10 mouse cellular contexts compared by ENCODE assay signal in the genomic region with DNA sequence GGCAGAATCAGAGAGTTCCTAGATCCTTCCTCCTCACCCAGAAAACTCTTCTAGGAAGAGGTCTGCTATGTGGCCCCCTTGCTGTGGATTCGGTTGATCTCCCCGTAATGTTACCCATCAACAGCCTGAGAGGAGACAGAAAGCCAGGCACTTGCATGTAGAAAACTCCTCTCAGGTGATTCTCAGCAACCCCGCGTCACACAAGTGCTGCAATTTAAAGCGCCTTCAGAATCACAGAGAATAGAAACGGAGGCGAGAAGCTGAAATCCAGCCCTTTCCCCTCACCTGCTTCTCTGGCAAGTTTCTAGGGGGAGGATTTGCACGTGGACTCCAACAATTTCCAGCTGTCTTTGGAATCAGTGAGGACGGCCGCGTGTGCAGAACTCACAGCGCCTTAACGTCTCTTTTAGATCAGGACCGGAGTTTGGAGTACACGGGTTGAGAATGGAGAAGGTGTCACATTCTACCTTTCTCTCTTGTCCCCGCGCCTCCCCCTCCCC. TPM values are rescaled to one million over a fixed set of nuclear protein-coding genes. Genes with fewer than 3 reads are reported as not detected.
A peak's percentile ranks its signal among the peaks of the same experiment; 100 is the strongest.
DNase-seq lines count a peak whose midpoint lies in the region; ATAC-seq and TF ChIP-seq lines count a peak whose summit lies in the region.
"Had no signal": no experiment of that assay in that cellular context is flagged by ENCODE, and none has a peak within 500 bp of the region (broad histone marks: within the 10 kb centered on the region; RNA-seq: fewer than 3 reads in every experiment).

No protein-coding gene starts in this region.

- no peaks in the 10 kb centered on the region for H3K9me3 ChIP-seq in heart, embryonic 16.5 days (replicated peaks; ENCODE audit: control insufficient read depth, low read length)
- H3K9me3 ChIP-seq in hindbrain, embryonic 10.5 days = no peaks in the 10 kb centered on the region
- H3K9me3 ChIP-seq in liver, postnatal 0 days (ENCODE audit: low read length) = no peaks in the 10 kb centered on the region

- no peaks in the 10 kb centered on the region for H3K36me3 ChIP-seq in heart, embryonic 16.5 days (ENCODE audit: control insufficient read depth, insufficient read depth)
- no peaks in the 10 kb centered on the region for H3K36me3 ChIP-seq in hindbrain, embryonic 10.5 days
- no peaks in the 10 kb centered on the region for H3K36me3 ChIP-seq in liver, postnatal 0 days (replicated peaks; ENCODE audit: insufficient read depth, low read length)

- peak overlapping the region; percentile 99 for H3K4me2 ChIP-seq in heart, embryonic 16.5 days (ENCODE audit: low read depth, low read length)
- peak overlapping the region; percentile 86 for H3K4me2 ChIP-seq in liver, postnatal 0 days (ENCODE audit: low read depth, low read length)

- no peak overlapping the region for H3K27ac ChIP-seq in heart, embryonic 16.5 days (ENCODE audit: low read length)
- H3K27ac ChIP-seq in hindbrain, embryonic 10.5 days = 0 out of 2 replicates have a peak overlapping the region, but pooled peaks have one; percentile 29
- H3K27ac ChIP-seq in liver, postnatal 0 days (ENCODE audit: low read depth) = no peak overlapping the region

- TF ChIP-seq CTCF in liver, postnatal 0 days (IDR thresholded peaks at IDR 0.05; ENCODE audit: low read depth) = no peak

- H3K4me1 ChIP-seq in heart, embryonic 16.5 days (ENCODE audit: control insufficient read depth, insufficient read depth, low read length) = peaks cover 22% of the 10 kb centered on the region
- H3K4me1 ChIP-seq in hindbrain, embryonic 10.5 days (replicated peaks) = peaks cover 51% of the 10 kb centered on the region
- peaks cover 10% of the 10 kb centered on the region for H3K4me1 ChIP-seq in liver, postnatal 0 days (ENCODE audit: insufficient read depth)

- no peak for ATAC-seq in heart, embryonic 16.5 days (replicated peaks; ENCODE audit: extremely low read depth, insufficient read depth, low FRiP score)
- ATAC-seq in liver, postnatal 0 days = no peak

- peaks cover 62% of the 10 kb centered on the region for H3K27me3 ChIP-seq in heart, embryonic 16.5 days (ENCODE audit: control insufficient read depth, insufficient read depth, low read length)
- peaks cover 88% of the 10 kb centered on the region for H3K27me3 ChIP-seq in hindbrain, embryonic 10.5 days (ENCODE audit: insufficient read depth, poor library complexity, severe bottlenecking)
- peaks cover 79% of the 10 kb centered on the region for H3K27me3 ChIP-seq in liver, postnatal 0 days (ENCODE audit: insufficient read depth, low read length)

- WGBS in heart, embryonic 16.5 days = 3% methylated on average over 17 of the region's 17 CpGs
- WGBS in hindbrain, embryonic 10.5 days = under 1% methylated on average over 17 of the region's 17 CpGs
- 3% methylated on average over 17 of the region's 17 CpGs for WGBS in liver, postnatal 0 days (ENCODE audit: insufficient replicate concordance)

- peak overlapping the region; percentile 68 for H3K4me3 ChIP-seq in heart, embryonic 16.5 days (ENCODE audit: low read length)
- H3K4me3 ChIP-seq in hindbrain, embryonic 10.5 days = peak overlapping the region; percentile 53
- H3K4me3 ChIP-seq in liver, postnatal 0 days (ENCODE audit: low read depth, low read length) = 0 out of 2 replicates have a peak overlapping the region, but pooled peaks have one; percentile 58

- no peak overlapping the region for H3K9ac ChIP-seq in heart, embryonic 16.5 days (ENCODE audit: low read length)
- H3K9ac ChIP-seq in liver, postnatal 0 days (replicated peaks) = no peak overlapping the region

- TF ChIP-seq EP300 in liver, postnatal 0 days (IDR thresholded peaks at IDR 0.05; ENCODE audit: low read depth) = no peak

- no peak for DNase-seq in heart, adult 18-20 months
- peak; percentile 29 for DNase-seq in R1 (ENCODE audit: low read depth, low spot score)
- peak; percentile 36 for DNase-seq in hindbrain, embryonic 10.5 days (ENCODE audit: low spot score)
- no peak for DNase-seq in liver, postnatal 0 days
- DNase-seq in spleen, adult 18-20 months = no peak
- no peak for DNase-seq in natural killer cell, adult 2 months (ENCODE audit: low spot score in 2 of 2)
- no peak for DNase-seq in frontal cortex, postnatal 36 days (ENCODE audit: low spot score in 2 of 2)
- DNase-seq: thymus, postnatal 25 days had no signal

RNA-seq across cellular contexts. Expression of a gene that starts 1.1 kb away (rescaled TPM):
- 0.87 and 2.0 TPM in 2 replicates for polyA plus RNA-seq in heart, embryonic 16.5 days (2015; fragmentation: Nextera tagmentation; extraction: Ambion mirVana)
- under 1 TPM in 1 of 2 experiments, not detected in 1; 0.21 TPM for total RNA-seq in heart, adult 18-20 months (2021)
- polyA plus RNA-seq in hindbrain, embryonic 10.5 days (2016; fragmentation: Nextera tagmentation; extraction: Ambion mirVana) = 4.3 and 4.9 TPM in 2 replicates
- 0.58 TPM in 2 replicates for polyA plus RNA-seq in liver, postnatal 0 days (2015; fragmentation: Nextera tagmentation; extraction: Ambion mirVana)

RNA-seq across cellular contexts. Expression of a gene that starts 7.1 kb away (rescaled TPM):
- polyA plus RNA-seq in heart, embryonic 16.5 days (2015; fragmentation: Nextera tagmentation; extraction: Ambion mirVana) = 0.62 and 1.2 TPM in 2 replicates
- not detected for total RNA-seq in heart, adult 18-20 months (2021)
- polyA plus RNA-seq in hindbrain, embryonic 10.5 days (2016; fragmentation: Nextera tagmentation; extraction: Ambion mirVana) = 2.9 and 3.6 TPM in 2 replicates
- not detected in 2 replicates for polyA plus RNA-seq in liver, postnatal 0 days (2015; fragmentation: Nextera tagmentation; extraction: Ambion mirVana)

RNA-seq across cellular contexts. Expression of a gene that starts 48.4 kb away (rescaled TPM):
- 0.38 and 0.62 TPM in 2 replicates for polyA plus RNA-seq in heart, embryonic 16.5 days (2015; fragmentation: Nextera tagmentation; extraction: Ambion mirVana)
- total RNA-seq in heart, adult 18-20 months (2021) = not detected
- 1.7 and 1.9 TPM in 2 replicates for polyA plus RNA-seq in hindbrain, embryonic 10.5 days (2016; fragmentation: Nextera tagmentation; extraction: Ambion mirVana)
- polyA plus RNA-seq in liver, postnatal 0 days (2015; fragmentation: Nextera tagmentation; extraction: Ambion mirVana) = not detected in 2 replicates
- total RNA-seq: left cerebral cortex, adult 8-10 months had no signal

RNA-seq across cellular contexts. Expression of a gene that starts 59.2 kb away (rescaled TPM):
- 13.0 and 13.2 TPM in 2 replicates for polyA plus RNA-seq in heart, embryonic 16.5 days (2015; fragmentation: Nextera tagmentation; extraction: Ambion mirVana)
- 10 to 100 TPM; 15.0 to 15.6 TPM for total RNA-seq in heart, adult 18-20 months (2021)
- polyA plus RNA-seq in hindbrain, embryonic 10.5 days (2016; fragmentation: Nextera tagmentation; extraction: Ambion mirVana) = 26.3 and 32.8 TPM in 2 replicates
- 5.0 and 5.3 TPM in 2 replicates for polyA plus RNA-seq in liver, postnatal 0 days (2015; fragmentation: Nextera tagmentation; extraction: Ambion mirVana)

RNA-seq across cellular contexts. Expression of a gene that starts 59.3 kb away (rescaled TPM):
- 43.0 and 48.8 TPM in 2 replicates for polyA plus RNA-seq in heart, embryonic 16.5 days (2015; fragmentation: Nextera tagmentation; extraction: Ambion mirVana)
- 10 to 100 TPM; 26.0 to 26.9 TPM for total RNA-seq in heart, adult 18-20 months (2021)
- 70.5 and 89.0 TPM in 2 replicates for polyA plus RNA-seq in hindbrain, embryonic 10.5 days (2016; fragmentation: Nextera tagmentation; extraction: Ambion mirVana)
- polyA plus RNA-seq in liver, postnatal 0 days (2015; fragmentation: Nextera tagmentation; extraction: Ambion mirVana) = 13.5 and 13.8 TPM in 2 replicates

Comparison
In these comparisons a context has a peak if more than half of its experiments do, and no peak if none do; other contexts are left out.
1. DNase-seq: peak in R1 (single experiment) and hindbrain, embryonic 10.5 days (single experiment); none in heart, adult 18-20 months (0 of 2), liver, postnatal 0 days (single experiment), spleen, adult 18-20 months (0 of 2), natural killer cell, adult 2 months (0 of 2) and frontal cortex, postnatal 36 days (0 of 2).
2. Peak in every context shown above with its lines, with median percentiles within 50 percentile points of each other: H3K4me3 ChIP-seq.